Mouse (Mus musculus) spleen, embryonic (tissue): ENCODE data around the gene Rpl12.

Experiments
- CTCF ChIA-PET: fragments of 350-600 bp; sonication (Branson Sonifier 250); formaldehyde crosslinking; loops from one replicate; lab custom pipeline; 2022; lab: Charles Lee

Rpl12 gene

GRCm38 (mm10) chr2:32939418-32939817, 21.9 kb upstream of the Rpl12 start:
- CTCF ChIA-PET = no interaction called here

GRCm38 (mm10) chr2:32940483-32940882, 20.9 kb upstream of the Rpl12 start:
- CTCF ChIA-PET = interaction anchor here (0.6 kb wide), 1 partner anchor 29 kb away, joined by 3 read pairs; no protein-coding TSS in a partner anchor

GRCm38 (mm10) chr2:32947454-32947853, 13.9 kb upstream of the Rpl12 start:
- CTCF ChIA-PET = no interaction called here

- CTCF ChIA-PET = no interaction called here
Observed at GRCm38 (mm10) chr2:32954581-32954980, 6.8 kb upstream of the Rpl12 start.

GRCm38 (mm10) chr2:32957344-32957743, 4.0 kb upstream of the Rpl12 start:
- CTCF ChIA-PET = interaction anchor here (1.0 kb wide), 1 partner anchor 21 kb away, joined by 3 read pairs; no protein-coding TSS in a partner anchor

GRCm38 (mm10) chr2:32960273-32960672, 1.1 kb upstream of the Rpl12 start:
- CTCF ChIA-PET = no interaction called here

- CTCF ChIA-PET = no interaction called here
Observed at GRCm38 (mm10) chr2:32962062-32962874, 909 bp downstream of the Rpl12 start.

GRCm38 (mm10) chr2:32962875-32963220, 1.5 kb downstream of the Rpl12 start:
- CTCF ChIA-PET = no interaction called here

- CTCF ChIA-PET = interaction anchor here (0.9 kb wide), 1 partner anchor 231 kb away, joined by 4 read pairs; no protein-coding TSS in a partner anchor
Observed at GRCm38 (mm10) chr2:32963544-32963943, 2.2 kb downstream of the Rpl12 start.

GRCm38 (mm10) chr2:32963981-32964380, 2.6 kb downstream of the Rpl12 start:
- CTCF ChIA-PET = interaction anchor here (0.5 to 0.9 kb wide), 2 partner anchors 231 to 306 kb away, joined by 3 to 4 read pairs; no protein-coding TSS in a partner anchor

GRCm38 (mm10) chr2:32964659-32965457, 3.5 kb downstream of the Rpl12 start:
- CTCF ChIA-PET = interaction anchor here (0.5 to 0.7 kb wide), 2 partner anchors 22 to 307 kb away, joined by 3 to 13 read pairs; no protein-coding TSS in a partner anchor

- CTCF ChIA-PET = interaction anchor here (0.7 kb wide), 1 partner anchor 22 kb away, joined by 13 read pairs; no protein-coding TSS in a partner anchor
Observed at GRCm38 (mm10) chr2:32965511-32966183, 4.3 kb downstream of the Rpl12 start.

- CTCF ChIA-PET = no interaction called here
Observed at GRCm38 (mm10) chr2:32966184-32966688, 4.9 kb downstream of the Rpl12 start.

GRCm38 (mm10) chr2:32966689-32967631, 5.6 kb downstream of the Rpl12 start:
- CTCF ChIA-PET = no interaction called here

- CTCF ChIA-PET = no interaction called here
Observed at GRCm38 (mm10) chr2:32968024-32968614, 6.8 kb downstream of the Rpl12 start.

- CTCF ChIA-PET = interaction anchor here (0.5 to 1.0 kb wide), 2 partner anchors 162 to 377 kb away, joined by 3 read pairs; partner anchors contain the start of gene Garnl3
Observed at GRCm38 (mm10) chr2:32969326-32969725, 8.0 kb downstream of the Rpl12 start.

- CTCF ChIA-PET = no interaction called here
Observed at GRCm38 (mm10) chr2:32971235-32971634, 9.9 kb downstream of the Rpl12 start.

- CTCF ChIA-PET = no interaction called here
Observed at GRCm38 (mm10) chr2:32974216-32974615, 12.9 kb downstream of the Rpl12 start.

- CTCF ChIA-PET = no interaction called here
Observed at GRCm38 (mm10) chr2:32977114-32977513, 15.8 kb downstream of the Rpl12 start.

- CTCF ChIA-PET = interaction anchor here (1.2 kb wide), 1 partner anchor 21 kb away, joined by 3 read pairs; no protein-coding TSS in a partner anchor
Observed at GRCm38 (mm10) chr2:32978675-32979074, 17.3 kb downstream of the Rpl12 start.
